Mouse (Mus musculus) stomach, postnatal 0 days (tissue): ENCODE data around the gene Neurod2.

Experiments
- CTCF ChIP-seq: IDR thresholded peaks from 2 replicates; pipeline ENCODE4 v1.5.1; 2016; ENCODE audit warnings: antibody characterized with exemption, low read depth, mild to moderate bottlenecking, moderate library complexity
- EP300 ChIP-seq: optimal IDR thresholded peaks from 2 replicates; pipeline ENCODE3; 2016; ENCODE audit warnings: antibody characterized with exemption

DNA sequence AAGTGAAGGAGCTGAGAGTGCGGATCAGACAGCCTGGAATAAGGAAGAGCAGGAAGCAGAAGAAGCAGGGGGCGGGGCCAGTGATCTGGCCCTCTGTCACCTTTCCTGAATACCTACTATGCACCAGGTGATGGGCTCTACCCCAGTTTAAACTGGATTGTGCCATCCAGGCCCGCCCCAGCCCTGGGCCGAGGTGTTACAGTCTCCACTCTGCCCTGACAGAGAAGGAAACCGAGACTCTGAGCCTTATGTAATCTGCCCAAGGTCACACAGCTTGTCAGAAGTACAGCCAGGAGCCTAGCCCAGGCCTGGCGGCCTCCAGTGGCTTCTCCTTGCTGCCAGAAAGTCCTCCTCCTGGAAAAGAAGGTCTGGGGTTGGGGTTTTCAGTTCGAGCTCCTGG, 31.7 kb downstream of the Neurod2 start:
- TF ChIP-seq CTCF (no peak), EP300 (no peak)
